In genomic region chr16:70561635-70562348, GRCm38 (mm10) we compare ENCODE assay signal across 12 mouse cellular contexts.
A peak's percentile ranks its signal among the peaks of the same experiment; 100 is the strongest.
DNase-seq lines count a peak whose midpoint lies in the region; ATAC-seq and TF ChIP-seq lines count a peak whose summit lies in the region.
"Had no signal": no experiment of that assay in that cellular context is flagged by ENCODE, and none has a peak within 500 bp of the region (broad histone marks: within the 10 kb centered on the region; RNA-seq: fewer than 3 reads in every experiment).

No protein-coding gene starts in this region.

- no peaks in the 10 kb centered on the region for H3K36me3 ChIP-seq in megakaryocyte, embryonic 14.5 days (replicated peaks; ENCODE audit: low read length)
- no peaks in the 10 kb centered on the region for H3K36me3 ChIP-seq in kidney, embryonic 16.5 days (ENCODE audit: insufficient read depth, low read length)
- H3K36me3 ChIP-seq in lung, postnatal 0 days (ENCODE audit: insufficient read depth, low read length) = no peaks in the 10 kb centered on the region
- no peaks in the 10 kb centered on the region for H3K36me3 ChIP-seq in neural tube, embryonic 15.5 days

- peak; percentile 75 for DNase-seq in heart, adult 8-10 months (ENCODE audit: low spot score)
- DNase-seq in lung, postnatal 0 days (ENCODE audit: low spot score) = peak; percentile 27
- no peak for DNase-seq in frontal cortex, postnatal 36 days (ENCODE audit: low spot score in 2 of 2)
- no peak for DNase-seq in frontal cortex, postnatal 25 days (ENCODE audit: low spot score in 2 of 2)
- DNase-seq: cerebellum, adult 11-12 months; spleen, adult 18-20 months had no signal

- peak overlapping the region; percentile 62 for H3K4me3 ChIP-seq in megakaryocyte, embryonic 14.5 days (replicated peaks)
- H3K4me3 ChIP-seq in kidney, embryonic 16.5 days (ENCODE audit: low read length) = no peak overlapping the region
- H3K4me3 ChIP-seq in lung, postnatal 0 days (ENCODE audit: low read depth, low read length) = no peak overlapping the region
- no peak overlapping the region for H3K4me3 ChIP-seq in neural tube, embryonic 15.5 days (replicated peaks)

- no peak for TF ChIP-seq CTCF in lung, postnatal 0 days (IDR thresholded peaks at IDR 0.05)

- H3K9me3 ChIP-seq in megakaryocyte, embryonic 14.5 days = peaks cover 11% of the 10 kb centered on the region; the same call in 1 of the 2 replicates
- no peaks in the 10 kb centered on the region for H3K9me3 ChIP-seq in kidney, embryonic 16.5 days (ENCODE audit: low read length)
- no peaks in the 10 kb centered on the region for H3K9me3 ChIP-seq in lung, postnatal 0 days (ENCODE audit: low read length)
- no peaks in the 10 kb centered on the region for H3K9me3 ChIP-seq in neural tube, embryonic 15.5 days (replicated peaks)

- no peaks in the 10 kb centered on the region for H3K4me1 ChIP-seq in megakaryocyte, embryonic 14.5 days
- peaks cover 10% of the 10 kb centered on the region for H3K4me1 ChIP-seq in kidney, embryonic 16.5 days (ENCODE audit: insufficient read depth, low read length)
- H3K4me1 ChIP-seq in lung, postnatal 0 days (ENCODE audit: insufficient read depth, low read depth, low read length) = no peaks in the 10 kb centered on the region
- H3K4me1 ChIP-seq in neural tube, embryonic 15.5 days = no peaks in the 10 kb centered on the region

- H3K27ac ChIP-seq in kidney, embryonic 16.5 days (ENCODE audit: low read length) = no peak overlapping the region
- H3K27ac ChIP-seq in lung, postnatal 0 days (ENCODE audit: low read length) = no peak overlapping the region
- no peak overlapping the region for H3K27ac ChIP-seq in neural tube, embryonic 15.5 days (replicated peaks)

- WGBS in kidney, embryonic 16.5 days = 72% methylated on average over 10 of the region's 10 CpGs
- WGBS in lung, postnatal 0 days = 81% methylated on average over 10 of the region's 10 CpGs
- WGBS in neural tube, embryonic 15.5 days = 86% methylated on average over 10 of the region's 10 CpGs

- no peak for ATAC-seq in megakaryocyte, adult 5-6 weeks (ENCODE audit: poor library complexity, severe bottlenecking)
- peak; percentile 23; the same call in 1 of the 2 replicates for ATAC-seq in kidney, embryonic 16.5 days (ENCODE audit: low FRiP score, low TSS enrichment)
- peak; percentile 63 for ATAC-seq in lung, postnatal 0 days
- no peak for ATAC-seq in neural tube, embryonic 15.5 days (ENCODE audit: low FRiP score)

- no peak overlapping the region for H3K4me2 ChIP-seq in kidney, embryonic 16.5 days (replicated peaks; ENCODE audit: low read depth, low read length)
- H3K4me2 ChIP-seq in lung, postnatal 0 days (replicated peaks; ENCODE audit: low read depth, low read length) = no peak overlapping the region
- H3K4me2 ChIP-seq in neural tube, embryonic 15.5 days = no peak overlapping the region
- H3K4me2 ChIP-seq: liver, embryonic 11.5 days; midbrain, embryonic 11.5 days had no signal

- no peaks in the 10 kb centered on the region for H3K27me3 ChIP-seq in megakaryocyte, embryonic 14.5 days (replicated peaks)
- H3K27me3 ChIP-seq in kidney, embryonic 16.5 days (ENCODE audit: insufficient read depth, low read length) = no peaks in the 10 kb centered on the region
- H3K27me3 ChIP-seq in lung, postnatal 0 days (replicated peaks; ENCODE audit: insufficient read depth, low read length) = no peaks in the 10 kb centered on the region
- H3K27me3 ChIP-seq in neural tube, embryonic 15.5 days (replicated peaks) = no peaks in the 10 kb centered on the region

- H3K9ac ChIP-seq in kidney, embryonic 16.5 days (replicated peaks; ENCODE audit: low read length) = no peak overlapping the region
- no peak overlapping the region for H3K9ac ChIP-seq in lung, postnatal 0 days (replicated peaks; ENCODE audit: low read depth)
- no peak overlapping the region for H3K9ac ChIP-seq in neural tube, embryonic 15.5 days (replicated peaks)

- TF ChIP-seq EP300 in lung, postnatal 0 days (IDR thresholded peaks at IDR 0.05) = no peak

Comparison
In these comparisons a context has a peak if more than half of its experiments do, and no peak if none do; other contexts are left out.
1. ATAC-seq: peak in kidney, embryonic 16.5 days (single experiment) and lung, postnatal 0 days (single experiment); none in megakaryocyte, adult 5-6 weeks (single experiment) and neural tube, embryonic 15.5 days (single experiment).
2. DNase-seq: peak in heart, adult 8-10 months (single experiment) and lung, postnatal 0 days (single experiment); none in frontal cortex, postnatal 36 days (0 of 2) and frontal cortex, postnatal 25 days (0 of 2).